Mouse (Mus musculus) layer of hippocampus, adult 6 months (tissue): ENCODE data around the gene 3830417A13Rik. TPM values are rescaled to one million over a fixed set of nuclear protein-coding genes. Genes with fewer than 3 reads are reported as not detected.

Experiments
- long read RNA-seq, 2 experiments: library from polyadenylated mRNA; unstranded; transcript quantifications; one replicate each; pipeline ENCODE4 v2.0.0; 2019 to 2020
- polyA plus RNA-seq: library from polyadenylated mRNA; unstranded; fragments of <200 nt; fragmentation: Nextera tagmentation; gene quantifications from 2 replicates; pipeline ENCODE4 v1.2.3, GENCODE M21; 2021

3830417A13Rik gene
- not detected in 2 replicates for polyA plus RNA-seq
- long read RNA-seq, experiment 1 = 0 reads
- long read RNA-seq, experiment 2, partial matches to known transcripts = 0 of 1 reads
- long read RNA-seq, experiment 2, other reads (novel, unspliced or antisense) = 0 of 1 reads

GRCm38 (mm10) chrX:64173248-64173647, at the start of gene 3830417A13Rik:
3830417A13Rik (plus strand) TSS chrX:64173548.

GRCm38 (mm10) chrX:64152098-64152497, 21.2 kb upstream of the 3830417A13Rik start, which contains the start of gene Gm6760:
Gm6760 (minus strand) TSS chrX:64152198.

Other genes starting within 250 kb of the 3830417A13Rik start
- not detected in 2 replicates for gene Gm6760, start 21.4 kb upstream of the 3830417A13Rik start, polyA plus RNA-seq
- 23.3 and 27.7 TPM in 2 replicates for gene Slitrk4, start 103.4 kb downstream of the 3830417A13Rik start, polyA plus RNA-seq